Mouse (Mus musculus): Measurements from ENCODE around the gene Ubr4. TPM values are rescaled to one million over a fixed set of nuclear protein-coding genes. Genes with fewer than 3 reads are reported as not detected.

The Ubr4 gene
- polyA plus RNA-seq, 1 experiment from 2014 or later, result 59.4 TPM

GRCm38 (mm10) chr4:139476663-139477625 is 124.5 kb downstream of the Ubr4 start:
- ATAC-seq (ENCODE audit: insufficient read depth, low FRiP score, low read depth), result no peak
- Histone ChIP-seq H3K27ac (no peak overlapping the region), H3K4me2 (no peak overlapping the region), H3K9ac (no peak overlapping the region), H3K4me1 (no peaks in the 10 kb centered on the region), H3K36me3 (peaks cover 95% of the 10 kb centered on the region), H3K27me3 (replicated peaks) (no peaks in the 10 kb centered on the region), H3K9me3 (no peaks in the 10 kb centered on the region), H3K4me3 (replicated peaks) (no peak overlapping the region)
- 91% methylated on average over 16 of the region's 16 CpGs for WGBS

GRCm38 (mm10) chr4:139477983-139478382 is 125.6 kb downstream of the Ubr4 start:
- Histone ChIP-seq H3K4me3 (replicated peaks) (no peak overlapping the region), H3K9me3 (no peaks in the 10 kb centered on the region), H3K27ac (no peak overlapping the region), H3K9ac (no peak overlapping the region), H3K27me3 (replicated peaks) (no peaks in the 10 kb centered on the region), H3K4me1 (no peaks in the 10 kb centered on the region), H3K4me2 (no peak overlapping the region), H3K36me3 (peaks cover 92% of the 10 kb centered on the region)
- no peak for ATAC-seq (ENCODE audit: insufficient read depth, low FRiP score, low read depth)
- WGBS, result 82% methylated on average over 2 of the region's 2 CpGs

GRCm38 (mm10) chr4:139479176-139479575 is 126.8 kb downstream of the Ubr4 start:
- H3K9ac ChIP-seq, result no peak overlapping the region
- H3K9me3 ChIP-seq, result no peaks in the 10 kb centered on the region
- no peak overlapping the region for H3K4me2 ChIP-seq
- peaks cover 91% of the 10 kb centered on the region for H3K36me3 ChIP-seq
- no peaks in the 10 kb centered on the region for H3K4me1 ChIP-seq
- no peaks in the 10 kb centered on the region for H3K27me3 ChIP-seq (replicated peaks)
- WGBS, result 88% methylated on average over 8 of the region's 8 CpGs
- H3K27ac ChIP-seq, result no peak overlapping the region
- H3K4me3 ChIP-seq (replicated peaks), result no peak overlapping the region
- ATAC-seq (ENCODE audit: insufficient read depth, low FRiP score, low read depth), result no peak

GRCm38 (mm10) chr4:139481400-139481799 is 129.0 kb downstream of the Ubr4 start:
- ATAC-seq (ENCODE audit: insufficient read depth, low FRiP score, low read depth), result peak; percentile 53
- peak overlapping the region; percentile 23; the same call in 1 of the 2 replicates for H3K27ac ChIP-seq
- H3K4me3 ChIP-seq (replicated peaks), result no peak overlapping the region
- H3K4me2 ChIP-seq, result no peak overlapping the region
- H3K4me1 ChIP-seq, result no peaks in the 10 kb centered on the region
- H3K27me3 ChIP-seq (replicated peaks), result no peaks in the 10 kb centered on the region
- H3K9ac ChIP-seq, result no peak overlapping the region
- H3K36me3 ChIP-seq, result peaks cover 79% of the 10 kb centered on the region
- no peaks in the 10 kb centered on the region for H3K9me3 ChIP-seq
- WGBS, result 48% methylated on average over 1 of the region's 1 CpGs

- Histone ChIP-seq H3K4me3 (replicated peaks) (no peak overlapping the region), H3K36me3 (peaks cover 64% of the 10 kb centered on the region), H3K4me2 (no peak overlapping the region), H3K9ac (no peak overlapping the region), H3K9me3 (no peaks in the 10 kb centered on the region), H3K27ac (no peak overlapping the region), H3K4me1 (no peaks in the 10 kb centered on the region), H3K27me3 (replicated peaks) (no peaks in the 10 kb centered on the region)
- WGBS, result 87% methylated on average over 8 of the region's 8 CpGs
- no peak for ATAC-seq (ENCODE audit: insufficient read depth, low FRiP score, low read depth)
Observed at GRCm38 (mm10) chr4:139483461-139484105, 131.2 kb downstream of the Ubr4 start.

- H3K27me3 ChIP-seq (replicated peaks), result no peaks in the 10 kb centered on the region
- peaks cover 62% of the 10 kb centered on the region for H3K36me3 ChIP-seq
- H3K27ac ChIP-seq, result no peak overlapping the region
- H3K4me3 ChIP-seq (replicated peaks), result no peak overlapping the region
- H3K9ac ChIP-seq, result no peak overlapping the region
- H3K4me1 ChIP-seq, result no peaks in the 10 kb centered on the region
- H3K9me3 ChIP-seq, result no peaks in the 10 kb centered on the region
- WGBS, result 83% methylated on average over 7 of the region's 7 CpGs
- no peak for ATAC-seq (ENCODE audit: insufficient read depth, low FRiP score, low read depth)
- no peak overlapping the region for H3K4me2 ChIP-seq
Observed at GRCm38 (mm10) chr4:139484496-139484895, 132.1 kb downstream of the Ubr4 start.

- WGBS, result 67% methylated on average over 10 of the region's 10 CpGs
- H3K9me3 ChIP-seq, result no peaks in the 10 kb centered on the region
- H3K4me3 ChIP-seq (replicated peaks), result no peak overlapping the region
- no peaks in the 10 kb centered on the region for H3K4me1 ChIP-seq
- peaks cover 55% of the 10 kb centered on the region for H3K36me3 ChIP-seq
- no peaks in the 10 kb centered on the region for H3K27me3 ChIP-seq (replicated peaks)
- H3K27ac ChIP-seq, result no peak overlapping the region
- no peak overlapping the region for H3K9ac ChIP-seq
- no peak overlapping the region for H3K4me2 ChIP-seq
- no peak for ATAC-seq (ENCODE audit: insufficient read depth, low FRiP score, low read depth)
Observed at GRCm38 (mm10) chr4:139487085-139487484, 134.7 kb downstream of the Ubr4 start.

GRCm38 (mm10) chr4:139488325-139488724 is 135.9 kb downstream of the Ubr4 start:
- Histone ChIP-seq H3K9me3 (no peaks in the 10 kb centered on the region), H3K36me3 (peaks cover 46% of the 10 kb centered on the region), H3K4me2 (no peak overlapping the region), H3K4me1 (no peaks in the 10 kb centered on the region), H3K4me3 (replicated peaks) (no peak overlapping the region), H3K27ac (no peak overlapping the region), H3K9ac (no peak overlapping the region), H3K27me3 (replicated peaks) (no peaks in the 10 kb centered on the region)
- WGBS, result 92% methylated on average over 5 of the region's 5 CpGs
- no peak for ATAC-seq (ENCODE audit: insufficient read depth, low FRiP score, low read depth)

- Histone ChIP-seq H3K27me3 (replicated peaks) (no peaks in the 10 kb centered on the region), H3K4me2 (no peak overlapping the region), H3K27ac (no peak overlapping the region), H3K36me3 (peaks cover 38% of the 10 kb centered on the region), H3K4me1 (no peaks in the 10 kb centered on the region), H3K4me3 (replicated peaks) (no peak overlapping the region), H3K9ac (no peak overlapping the region), H3K9me3 (no peaks in the 10 kb centered on the region)
- WGBS, result 86% methylated on average over 1 of the region's 1 CpGs
- ATAC-seq (ENCODE audit: insufficient read depth, low FRiP score, low read depth), result no peak
Observed at GRCm38 (mm10) chr4:139489946-139490345, 137.5 kb downstream of the Ubr4 start.

- H3K36me3 ChIP-seq, result peaks cover 32% of the 10 kb centered on the region
- WGBS, result 77% methylated on average over 11 of the region's 11 CpGs
- no peak overlapping the region for H3K27ac ChIP-seq
Observed at GRCm38 (mm10) chr4:139490413-139491055, 138.1 kb downstream of the Ubr4 start.

GRCm38 (mm10) chr4:139491541-139492170 is 139.2 kb downstream of the Ubr4 start:
- no peak overlapping the region for H3K27ac ChIP-seq
- no peak for ATAC-seq (ENCODE audit: insufficient read depth, low FRiP score, low read depth)
- H3K4me1 ChIP-seq, result no peaks in the 10 kb centered on the region
- no peak overlapping the region for H3K4me2 ChIP-seq
- H3K4me3 ChIP-seq (replicated peaks), result no peak overlapping the region
- 82% methylated on average over 5 of the region's 5 CpGs for WGBS
- H3K36me3 ChIP-seq, result peaks cover 28% of the 10 kb centered on the region
- no peak overlapping the region for H3K9ac ChIP-seq
- no peaks in the 10 kb centered on the region for H3K27me3 ChIP-seq (replicated peaks)
- H3K9me3 ChIP-seq, result no peaks in the 10 kb centered on the region

More at GRCm38 (mm10) chr4:139490413-139491055, 138.1 kb downstream of the Ubr4 start:
- Histone ChIP-seq H3K9me3 (no peaks in the 10 kb centered on the region), H3K27me3 (replicated peaks) (no peaks in the 10 kb centered on the region), H3K4me1 (no peaks in the 10 kb centered on the region), H3K4me3 (replicated peaks) (no peak overlapping the region), H3K4me2 (no peak overlapping the region), H3K9ac (no peak overlapping the region)
- no peak for ATAC-seq (ENCODE audit: insufficient read depth, low FRiP score, low read depth)
